Mouse (Mus musculus) activated CD4-positive, CD25-positive, alpha-beta regulatory T cell, adult 4 months (primary cell): ENCODE measurements around the gene Slc16a5. TPM values are rescaled to one million over a fixed set of nuclear protein-coding genes. Genes with fewer than 3 reads are reported as not detected.

Source experiments
- ATAC-seq: one replicate; pipeline ENCODE4 v1.8.0; 2017
- polyA plus RNA-seq, 2 experiments: library from polyadenylated mRNA; unstranded; fragments of 100-300 nt; shearing (Covaris generic); gene quantifications; one replicate each; pipeline ENCODE4 v1.2.1; 2017

Gene Slc16a5
- polyA plus RNA-seq, 2 experiments from 2014 or later = 2.9 to 3.1 TPM

DNA sequence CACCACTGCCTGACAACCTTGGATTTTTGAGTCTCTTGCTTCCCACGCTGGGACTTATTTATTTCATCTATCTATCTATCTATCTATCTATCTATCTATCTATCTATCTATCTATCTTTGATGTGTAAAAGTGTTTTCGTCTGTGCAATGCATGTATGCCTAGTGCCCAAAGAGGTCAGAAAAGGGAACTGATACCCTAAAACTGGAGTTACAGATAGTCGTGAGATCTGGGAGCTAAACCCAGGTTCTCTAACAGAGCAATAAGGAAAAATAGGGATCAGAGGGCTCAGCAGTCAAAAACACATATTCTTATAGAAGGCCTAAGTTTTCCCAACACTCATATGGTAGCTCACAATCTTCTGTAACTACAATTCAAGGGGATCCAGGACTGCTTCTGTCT, 57.3 kb downstream of the Slc16a5 start:
- no peak for ATAC-seq

DNA sequence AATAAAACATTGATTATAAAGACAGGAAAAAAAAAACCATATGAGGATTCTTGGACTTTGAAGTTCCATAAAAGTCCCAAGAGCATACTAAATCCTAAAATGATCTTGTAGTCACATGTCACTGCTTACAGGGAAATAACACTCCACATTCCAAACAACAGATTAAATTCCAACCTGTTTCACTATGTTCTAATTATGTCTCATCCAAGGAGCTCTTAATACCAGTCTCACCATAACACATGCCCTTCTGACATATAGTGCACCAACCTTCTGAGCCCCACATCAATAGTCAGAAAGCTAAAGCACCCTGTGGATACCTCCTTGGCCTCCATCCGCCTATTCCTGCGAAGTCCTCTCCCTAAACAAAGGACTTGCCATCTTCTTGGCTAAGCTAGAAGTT, 57.9 kb downstream of the Slc16a5 start:
- no peak for ATAC-seq

DNA sequence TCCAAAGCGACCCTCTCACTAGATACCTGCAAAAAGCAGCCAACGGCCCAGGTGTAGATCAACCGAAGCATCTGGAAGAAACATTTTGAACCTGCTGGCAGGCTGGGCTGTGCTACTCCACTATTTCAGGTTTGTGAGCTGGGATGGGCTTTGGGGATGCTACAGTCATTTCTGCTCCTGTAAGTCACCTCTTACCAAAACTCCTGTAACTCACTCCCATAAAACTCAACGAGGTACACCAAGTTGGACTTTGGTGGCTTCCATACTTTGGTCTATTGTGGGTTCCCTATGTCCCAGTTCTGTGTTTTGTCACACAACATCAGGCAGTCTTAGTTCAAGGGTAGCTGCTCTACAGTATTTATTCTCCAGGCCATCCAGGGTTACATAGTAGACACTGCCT, 58.8 kb downstream of the Slc16a5 start:
- no peak for ATAC-seq

- no peak for ATAC-seq
These were observed 60.0 kb downstream of the Slc16a5 start for GRCm38 (mm10) chr11:115522238-115522637.

DNA sequence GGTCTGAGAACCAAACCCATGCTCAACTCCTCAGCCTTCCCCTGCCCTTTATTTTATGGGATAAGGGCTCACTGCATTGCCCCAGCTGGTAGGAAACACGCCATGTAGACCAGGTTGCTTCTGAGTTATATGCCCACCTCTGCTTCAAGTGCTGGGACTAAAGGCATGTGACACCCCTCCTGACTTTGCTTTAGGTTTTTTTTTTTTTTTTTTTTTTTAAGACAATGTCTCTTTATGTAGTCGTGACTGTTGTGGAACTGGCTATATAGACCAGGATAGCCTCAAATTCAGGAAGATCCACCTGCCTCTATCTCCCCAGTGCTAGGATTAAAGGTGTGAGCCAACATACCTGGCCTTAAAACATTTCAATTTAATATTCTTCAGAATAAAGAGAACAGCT, 60.4 kb downstream of the Slc16a5 start:
- ATAC-seq = no peak

Other genes starting within 250 kb of the Slc16a5 start
- gene Grin2c, start 195.2 kb upstream of the Slc16a5 start, polyA plus RNA-seq = not detected
- 10 to 100 TPM; 18.4 to 26.6 TPM for gene Fdxr, start 185.4 kb upstream of the Slc16a5 start, polyA plus RNA-seq
- gene Fads6, start 164.8 kb upstream of the Slc16a5 start, polyA plus RNA-seq = under 1 TPM; 0.56 to 0.57 TPM
- gene Otop2, start 155.3 kb upstream of the Slc16a5 start, polyA plus RNA-seq = not detected
- not detected for gene Ush1g, start 140.4 kb upstream of the Slc16a5 start, polyA plus RNA-seq
- gene Otop3, start 127.7 kb upstream of the Slc16a5 start, polyA plus RNA-seq = under 1 TPM in 1 of 2 experiments, not detected in 1; 0.13 TPM
- 1 to 10 TPM; 2.6 to 3.2 TPM for gene Hid1, start 94.7 kb upstream of the Slc16a5 start, polyA plus RNA-seq
- under 1 TPM in 1 of 2 experiments, not detected in 1; 0.12 TPM for gene Cdr2l, start 80.6 kb upstream of the Slc16a5 start, polyA plus RNA-seq
- gene Mrpl58, start 58.7 kb upstream of the Slc16a5 start, polyA plus RNA-seq = 100 to 1,000 TPM; 206 to 214 TPM
- 100 to 1,000 TPM; 705 to 855 TPM for gene Atp5h, start 42.5 kb upstream of the Slc16a5 start, polyA plus RNA-seq
- 10 to 100 TPM in 1 of 2 experiments, 1 to 10 TPM in 1; 6.9 to 12.2 TPM for gene Kctd2, start 42.3 kb upstream of the Slc16a5 start, polyA plus RNA-seq
- gene Trim80, start 21.9 kb upstream of the Slc16a5 start, polyA plus RNA-seq = not detected
- gene Armc7, start 13.2 kb downstream of the Slc16a5 start, polyA plus RNA-seq = 10 to 100 TPM; 49.9 to 59.3 TPM
- gene Nt5c, start 29.4 kb downstream of the Slc16a5 start, polyA plus RNA-seq = 100 to 1,000 TPM; 287 to 293 TPM
- gene Jpt1, start 51.9 kb downstream of the Slc16a5 start, polyA plus RNA-seq = 100 to 1,000 TPM; 506 to 510 TPM
- 100 to 1,000 TPM; 724 to 797 TPM for gene Sumo2, start 73.8 kb downstream of the Slc16a5 start, polyA plus RNA-seq
- 10 to 100 TPM; 36.8 to 39.0 TPM for gene Nup85, start 102.0 kb downstream of the Slc16a5 start, polyA plus RNA-seq
- 10 to 100 TPM; 28.2 to 29.8 TPM for gene Mrps7, start 141.5 kb downstream of the Slc16a5 start, polyA plus RNA-seq
- 10 to 100 TPM; 23.1 to 26.5 TPM for gene Gga3, start 141.6 kb downstream of the Slc16a5 start, polyA plus RNA-seq
- gene Mif4gd, start 150.5 kb downstream of the Slc16a5 start, polyA plus RNA-seq = 100 to 1,000 TPM; 230 to 231 TPM
- 10 to 100 TPM; 68.7 to 90.3 TPM for gene Slc25a19, start 165.8 kb downstream of the Slc16a5 start, polyA plus RNA-seq
- gene Grb2, start 246.1 kb downstream of the Slc16a5 start, polyA plus RNA-seq = 10 to 100 TPM; 28.3 to 34.4 TPM